Mouse (Mus musculus) megakaryocyte, embryonic 14.5 days (primary cell): Measurements from ENCODE around the gene Alox12e.

Experiments used
- FLI1 ChIP-seq: IDR thresholded peaks from 2 replicates; pipeline ENCODE4 v1.6.1; 2012; ENCODE audit warnings: low read length, inconsistent platforms, mixed read lengths
- GATA1 ChIP-seq: IDR thresholded peaks from 3 replicates; pipeline ENCODE4 v1.6.1; 2012; ENCODE audit warnings: mixed read lengths, low read length, inconsistent platforms, borderline replicate concordance

DNA sequence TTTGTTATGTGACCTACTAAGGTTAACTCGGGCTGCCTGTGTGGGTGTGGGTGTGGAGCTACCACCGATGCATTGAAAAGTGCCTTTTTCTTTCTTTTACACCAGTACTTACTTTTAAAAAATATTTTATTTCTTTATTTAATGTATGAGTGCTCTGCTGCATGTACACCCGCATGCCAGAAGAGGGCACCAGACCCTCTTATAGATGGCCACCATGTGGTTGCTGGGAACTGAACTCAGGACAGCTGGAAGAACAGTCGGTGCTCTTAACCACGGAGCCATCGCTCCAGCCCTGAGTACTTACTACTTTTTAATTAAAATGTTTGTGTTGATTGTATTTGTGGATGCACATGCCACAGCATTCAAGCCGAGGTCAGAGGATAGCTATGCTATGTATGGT lies 8.6 kb downstream of the Alox12e start:
- TF ChIP-seq GATA1 (no peak), FLI1 (no peak)
